Mouse (Mus musculus): Measurements from ENCODE around the gene Ltbp1. TPM values are rescaled to one million over a fixed set of nuclear protein-coding genes. Genes with fewer than 3 reads are reported as not detected.

Gene Ltbp1
- polyA plus RNA-seq, 1 experiment, result 12.2 TPM

DNA sequence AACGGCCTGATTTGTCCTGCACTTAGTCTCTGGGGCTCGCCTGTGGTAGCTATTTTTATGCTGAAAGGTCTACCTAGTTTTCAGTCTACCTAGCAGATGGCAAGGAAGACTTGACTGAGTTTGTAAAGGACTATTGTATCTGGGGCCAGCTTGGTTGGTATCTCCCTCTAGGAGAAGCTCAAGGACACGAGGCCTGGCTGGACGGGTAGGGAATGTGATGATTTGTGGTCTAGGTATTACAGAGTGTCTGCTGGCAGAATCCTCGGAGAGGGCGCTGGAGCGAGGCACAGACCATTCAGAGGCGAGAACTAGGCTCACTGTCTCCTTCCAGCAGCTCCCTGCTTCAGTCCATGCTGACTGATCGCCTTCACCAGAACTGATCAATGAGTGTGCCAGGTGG, 146.4 kb downstream of the Ltbp1 start:
- Histone ChIP-seq H3K27me3 (ENCODE audit: control insufficient read depth, insufficient read depth, low read length) (no peaks in the 10 kb centered on the region), H3K4me3 (ENCODE audit: low read depth, low read length) (no peak overlapping the region), H3K36me3 (ENCODE audit: control insufficient read depth, insufficient read depth, low read length) (no peaks in the 10 kb centered on the region), H3K4me1 (ENCODE audit: control insufficient read depth, insufficient read depth, insufficient read length, low read length) (no peaks in the 10 kb centered on the region), H3K27ac (ENCODE audit: insufficient read depth, low read depth, low read length) (no peak overlapping the region)
- 83% methylated on average over 9 of the region's 9 CpGs for WGBS
- TF ChIP-seq POLR2A (IDR thresholded peaks at IDR 0.05; ENCODE audit: low read depth, low read length) (no peak), CTCF (IDR thresholded peaks at IDR 0.05; ENCODE audit: extremely low read depth, insufficient read length, insufficient replicate concordance, low read depth, low read length) (no peak)

DNA sequence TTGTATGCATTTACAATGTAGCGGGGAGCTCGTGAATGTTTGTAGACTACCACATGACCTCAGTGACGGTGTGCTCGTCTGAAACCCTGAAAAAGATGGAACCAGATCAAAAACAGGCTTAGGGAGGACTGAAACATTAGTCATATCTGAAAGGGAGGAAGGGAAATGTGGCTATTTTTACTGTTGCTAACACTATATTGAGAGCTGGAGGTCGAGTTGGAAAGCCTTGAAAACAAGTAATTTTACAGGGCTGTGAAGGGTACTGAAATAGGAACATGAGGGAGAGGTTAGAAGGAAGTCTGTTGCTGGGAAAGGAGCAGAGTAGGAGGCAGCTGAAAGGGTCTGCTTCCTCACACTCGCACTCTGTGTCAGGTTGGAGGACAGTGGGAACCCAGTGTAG, 147.7 kb downstream of the Ltbp1 start:
- Histone ChIP-seq H3K27ac (ENCODE audit: insufficient read depth, low read depth, low read length) (no peak overlapping the region), H3K27me3 (ENCODE audit: control insufficient read depth, insufficient read depth, low read length) (no peaks in the 10 kb centered on the region), H3K36me3 (ENCODE audit: control insufficient read depth, insufficient read depth, low read length) (no peaks in the 10 kb centered on the region), H3K4me1 (ENCODE audit: control insufficient read depth, insufficient read depth, insufficient read length, low read length) (no peaks in the 10 kb centered on the region), H3K4me3 (ENCODE audit: low read depth, low read length) (no peak overlapping the region)
- TF ChIP-seq CTCF (IDR thresholded peaks at IDR 0.05; ENCODE audit: extremely low read depth, insufficient read length, insufficient replicate concordance, low read depth, low read length), result no peak
- no peak for TF ChIP-seq POLR2A (IDR thresholded peaks at IDR 0.05; ENCODE audit: low read depth, low read length)
- 63% methylated on average over 6 of the region's 6 CpGs for WGBS

DNA sequence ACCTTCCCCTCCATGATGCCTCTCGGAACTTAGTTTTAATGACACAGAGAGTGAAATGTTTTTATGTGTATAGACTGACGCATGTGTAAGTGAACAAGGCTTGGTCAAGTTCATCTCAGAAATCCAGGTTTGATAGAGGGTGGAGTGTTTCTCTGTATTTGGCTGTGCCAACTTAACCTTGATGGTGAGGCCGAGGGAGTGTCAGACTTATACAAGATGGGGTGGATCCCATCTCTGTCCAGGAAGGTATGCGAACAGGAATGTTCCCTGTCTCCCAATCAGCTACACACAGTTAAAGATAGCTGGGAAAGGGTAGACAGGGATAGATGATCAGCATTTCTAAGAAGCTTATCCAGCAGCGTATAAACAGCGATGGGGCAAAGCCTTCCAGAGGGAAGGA, 153.0 kb downstream of the Ltbp1 start:
- Histone ChIP-seq H3K4me1 (ENCODE audit: control insufficient read depth, insufficient read depth, insufficient read length, low read length) (no peaks in the 10 kb centered on the region), H3K4me3 (ENCODE audit: low read depth, low read length) (no peak overlapping the region), H3K27ac (ENCODE audit: insufficient read depth, low read depth, low read length) (no peak overlapping the region), H3K27me3 (ENCODE audit: control insufficient read depth, insufficient read depth, low read length) (no peaks in the 10 kb centered on the region), H3K36me3 (ENCODE audit: control insufficient read depth, insufficient read depth, low read length) (no peaks in the 10 kb centered on the region)
- TF ChIP-seq CTCF (IDR thresholded peaks at IDR 0.05; ENCODE audit: extremely low read depth, insufficient read length, insufficient replicate concordance, low read depth, low read length), result no peak
- TF ChIP-seq POLR2A (IDR thresholded peaks at IDR 0.05; ENCODE audit: low read depth, low read length), result no peak
- WGBS, result 85% methylated on average over 6 of the region's 6 CpGs

DNA sequence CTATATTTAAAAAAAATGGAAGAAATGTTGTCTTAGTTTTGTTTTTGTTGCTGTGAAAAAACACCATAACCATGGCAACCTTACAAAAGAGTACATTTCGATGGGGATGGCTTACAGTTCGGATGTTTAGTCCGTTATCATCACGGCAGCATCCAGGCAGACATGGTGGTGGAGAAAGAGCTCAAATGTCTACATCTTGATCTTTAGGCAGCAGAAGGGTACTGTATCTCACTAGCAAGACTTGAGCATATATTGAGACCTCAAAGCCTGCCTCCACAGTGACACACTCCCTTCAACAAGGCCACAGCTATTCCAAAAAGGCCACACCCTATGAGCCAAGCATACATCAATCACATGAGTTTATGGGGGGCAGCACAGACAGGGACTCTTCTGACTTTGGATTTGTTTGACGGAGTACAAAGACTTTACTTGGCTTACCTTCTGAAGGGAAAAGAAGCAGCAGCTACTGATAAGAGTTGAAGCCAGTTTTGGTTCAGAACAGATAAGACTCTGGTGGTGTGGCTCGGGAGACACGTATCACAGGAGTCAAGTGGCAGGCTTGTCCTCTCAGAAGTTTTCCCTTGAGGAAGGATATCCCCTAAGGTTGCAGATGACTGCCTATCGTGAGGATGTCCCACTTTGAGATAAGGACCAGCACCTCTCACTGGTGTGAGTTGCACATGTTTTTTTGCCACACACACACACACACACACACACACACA, 153.9 kb downstream of the Ltbp1 start:
- Histone ChIP-seq H3K36me3 (ENCODE audit: control insufficient read depth, insufficient read depth, low read length) (no peaks in the 10 kb centered on the region), H3K27ac (ENCODE audit: insufficient read depth, low read depth, low read length) (no peak overlapping the region), H3K4me3 (ENCODE audit: low read depth, low read length) (no peak overlapping the region), H3K27me3 (ENCODE audit: control insufficient read depth, insufficient read depth, low read length) (no peaks in the 10 kb centered on the region), H3K4me1 (ENCODE audit: control insufficient read depth, insufficient read depth, insufficient read length, low read length) (no peaks in the 10 kb centered on the region)
- WGBS, result 74% methylated on average over 8 of the region's 8 CpGs
- TF ChIP-seq POLR2A (IDR thresholded peaks at IDR 0.05; ENCODE audit: low read depth, low read length) (no peak), CTCF (IDR thresholded peaks at IDR 0.05; ENCODE audit: extremely low read depth, insufficient read length, insufficient replicate concordance, low read depth, low read length) (no peak)

DNA sequence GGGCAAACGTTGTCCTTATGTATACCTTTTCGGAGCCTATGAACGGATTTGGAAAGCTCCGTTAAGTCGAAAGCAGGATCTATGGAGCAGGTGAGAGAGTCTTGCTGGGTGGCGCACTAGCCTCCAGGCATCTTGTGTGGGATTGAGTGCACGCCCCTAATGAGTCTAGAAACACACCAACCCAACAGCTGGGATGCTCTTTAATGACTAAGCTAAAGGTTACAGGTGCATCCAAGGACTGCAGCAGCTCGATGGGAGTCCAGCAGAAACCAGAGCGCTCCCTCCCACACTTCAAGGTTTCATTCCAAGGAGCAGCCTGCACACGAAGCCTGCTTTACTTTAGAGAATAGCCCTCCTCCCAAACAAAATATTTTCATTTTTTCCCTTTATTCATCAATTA, 155.7 kb downstream of the Ltbp1 start:
- Histone ChIP-seq H3K27me3 (ENCODE audit: control insufficient read depth, insufficient read depth, low read length) (no peaks in the 10 kb centered on the region), H3K4me3 (ENCODE audit: low read depth, low read length) (no peak overlapping the region), H3K4me1 (ENCODE audit: control insufficient read depth, insufficient read depth, insufficient read length, low read length) (no peaks in the 10 kb centered on the region), H3K36me3 (ENCODE audit: control insufficient read depth, insufficient read depth, low read length) (no peaks in the 10 kb centered on the region), H3K27ac (ENCODE audit: insufficient read depth, low read depth, low read length) (no peak overlapping the region)
- no peak for TF ChIP-seq POLR2A (IDR thresholded peaks at IDR 0.05; ENCODE audit: low read depth, low read length)
- WGBS, result 85% methylated on average over 10 of the region's 10 CpGs

DNA sequence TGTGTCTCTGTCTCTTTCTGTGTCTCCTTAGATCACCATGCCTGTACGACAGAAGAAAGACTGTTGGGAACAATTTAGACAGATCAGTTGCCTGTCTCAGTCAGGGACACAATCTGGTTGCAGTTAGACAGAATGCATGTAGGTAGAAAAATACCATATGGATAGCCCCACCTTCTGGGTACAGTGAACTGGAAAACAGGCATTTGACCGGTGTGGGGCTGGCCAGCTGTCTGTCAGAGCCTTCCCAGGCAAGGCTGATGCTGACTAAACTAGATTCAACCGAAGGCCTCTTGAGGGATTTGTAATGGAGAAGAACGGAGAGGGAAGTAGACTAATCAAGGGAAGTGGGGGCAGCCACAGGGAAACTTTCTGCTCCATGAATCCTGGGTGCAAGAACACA, 156.6 kb downstream of the Ltbp1 start:
- Histone ChIP-seq H3K36me3 (ENCODE audit: control insufficient read depth, insufficient read depth, low read length) (no peaks in the 10 kb centered on the region), H3K27me3 (ENCODE audit: control insufficient read depth, insufficient read depth, low read length) (no peaks in the 10 kb centered on the region), H3K4me1 (ENCODE audit: control insufficient read depth, insufficient read depth, insufficient read length, low read length) (no peaks in the 10 kb centered on the region), H3K4me3 (ENCODE audit: low read depth, low read length) (no peak overlapping the region), H3K27ac (ENCODE audit: insufficient read depth, low read depth, low read length) (no peak overlapping the region)
- 82% methylated on average over 4 of the region's 4 CpGs for WGBS
- no peak for TF ChIP-seq CTCF (IDR thresholded peaks at IDR 0.05; ENCODE audit: extremely low read depth, insufficient read length, insufficient replicate concordance, low read depth, low read length)
- TF ChIP-seq POLR2A (IDR thresholded peaks at IDR 0.05; ENCODE audit: low read depth, low read length), result no peak

DNA sequence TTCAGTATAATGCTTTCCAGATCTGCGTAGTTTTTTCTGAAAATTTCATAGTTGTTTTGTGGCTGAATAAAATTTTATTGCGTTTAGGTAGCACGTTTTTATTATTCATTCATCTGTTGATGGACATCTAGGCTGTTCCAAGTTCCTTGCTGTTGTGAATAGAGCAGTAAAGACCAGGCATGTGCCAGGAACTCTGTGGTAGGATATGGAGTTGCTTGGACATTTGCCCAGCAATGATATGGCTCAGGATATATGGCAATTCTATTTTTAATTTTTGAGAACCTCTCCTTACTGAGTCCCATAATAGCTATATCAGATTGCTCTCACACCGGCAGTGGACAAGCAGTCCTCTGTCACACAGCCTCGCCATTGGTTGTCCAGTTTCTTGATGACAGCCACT, 159.2 kb downstream of the Ltbp1 start:
- Histone ChIP-seq H3K27ac (ENCODE audit: insufficient read depth, low read depth, low read length) (no peak overlapping the region), H3K4me3 (ENCODE audit: low read depth, low read length) (no peak overlapping the region), H3K36me3 (ENCODE audit: control insufficient read depth, insufficient read depth, low read length) (no peaks in the 10 kb centered on the region), H3K4me1 (ENCODE audit: control insufficient read depth, insufficient read depth, insufficient read length, low read length) (no peaks in the 10 kb centered on the region), H3K27me3 (ENCODE audit: control insufficient read depth, insufficient read depth, low read length) (no peaks in the 10 kb centered on the region)
- WGBS, result 83% methylated on average over 5 of the region's 5 CpGs
- TF ChIP-seq CTCF (IDR thresholded peaks at IDR 0.05; ENCODE audit: extremely low read depth, insufficient read length, insufficient replicate concordance, low read depth, low read length) (no peak), POLR2A (IDR thresholded peaks at IDR 0.05; ENCODE audit: low read depth, low read length) (no peak)
